Mouse (Mus musculus): Measurements from ENCODE around the gene Abhd17a.

Abhd17a gene

DNA sequence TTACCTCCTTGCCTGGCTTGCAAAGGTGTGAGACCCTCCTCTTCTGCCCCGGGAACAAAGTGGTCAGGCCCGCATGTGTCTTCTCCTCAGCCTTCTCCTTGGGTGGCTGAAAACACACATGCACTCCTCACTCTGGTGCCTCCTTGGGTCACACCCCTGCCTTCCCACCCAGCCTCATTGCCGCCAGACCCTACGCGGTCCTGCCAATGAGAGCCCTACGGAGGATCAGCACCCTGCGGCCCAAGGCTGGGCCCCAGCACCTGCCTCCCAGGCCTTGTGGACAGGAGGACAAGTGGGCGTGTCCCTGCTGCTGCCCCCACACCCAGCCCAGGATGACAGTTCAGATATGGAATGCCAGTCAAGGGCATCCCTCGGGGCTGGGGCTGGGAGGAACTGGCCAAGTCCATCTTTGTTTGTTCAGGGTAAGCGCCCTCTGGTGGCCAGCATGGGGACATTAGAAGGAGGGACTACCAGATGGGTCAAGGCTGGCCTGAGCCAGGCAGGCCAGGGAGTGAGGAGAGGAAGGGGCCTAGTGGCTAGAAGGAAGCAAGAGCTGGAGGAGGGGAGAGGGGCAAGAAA is 41.6 kb downstream of the Abhd17a start:
- in situ Hi-C loops (cut with MboI, MseI): no loop called here

DNA sequence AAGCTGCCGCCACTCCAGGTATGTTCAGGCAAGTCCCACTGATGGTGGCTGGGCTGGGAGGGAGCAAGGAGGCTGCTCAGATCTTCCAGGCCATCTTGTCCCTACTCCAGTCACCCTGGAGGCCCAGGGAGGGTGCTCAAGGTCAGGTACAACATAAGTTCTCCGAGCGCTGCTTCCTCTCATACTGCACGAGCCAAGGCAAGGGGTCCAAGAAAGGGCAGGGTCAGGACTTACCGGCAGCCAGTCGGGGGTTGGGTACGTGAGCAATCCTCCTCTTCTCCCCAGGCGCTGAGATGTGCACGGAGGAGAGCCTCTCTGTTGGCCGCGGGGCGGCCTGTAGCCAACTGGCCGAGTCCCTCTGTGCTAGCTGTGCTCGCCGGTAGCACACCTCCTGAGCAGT is 42.6 kb downstream of the Abhd17a start:
- in situ Hi-C loops (cut with MboI, MseI): no loop called here

DNA sequence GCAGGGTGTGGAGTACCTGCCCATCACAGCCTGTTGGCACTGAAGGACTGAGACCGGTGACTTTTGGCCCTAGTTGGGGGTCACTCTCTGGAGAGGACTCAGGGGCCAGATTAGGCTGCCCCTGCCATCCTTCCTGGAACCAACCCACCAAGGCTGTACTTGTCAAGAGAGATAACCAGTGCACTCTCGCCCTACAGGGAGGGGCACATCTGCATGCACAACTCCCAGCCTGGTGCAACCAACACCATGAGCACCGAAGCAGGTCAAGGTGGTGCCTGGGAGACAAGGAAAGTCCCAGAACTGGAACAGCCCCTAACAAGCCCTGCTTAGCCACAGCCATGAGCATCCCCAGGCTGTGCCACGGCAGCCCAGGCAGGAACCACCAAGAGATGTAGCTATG is 43.2 kb downstream of the Abhd17a start:
- in situ Hi-C loops (cut with MboI, MseI): no loop called here

DNA sequence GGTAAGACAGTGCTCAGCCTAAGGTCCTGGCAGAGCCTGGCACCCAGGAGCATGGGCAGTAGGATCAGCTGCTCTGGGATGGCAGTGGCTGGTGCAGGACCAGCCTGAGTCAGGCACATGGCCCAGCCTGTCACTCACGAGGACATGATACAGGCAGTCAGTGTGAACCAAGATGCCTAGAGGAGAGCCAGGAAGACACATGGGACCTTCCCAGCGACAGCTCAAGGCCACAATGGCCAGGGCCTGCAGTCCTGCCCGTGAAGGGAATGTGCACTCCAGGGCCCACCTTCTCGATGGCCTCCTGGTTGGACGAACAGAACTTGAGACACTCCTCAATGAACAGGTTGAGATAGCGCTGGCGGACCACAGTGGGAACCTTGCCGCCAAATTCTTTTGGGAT is 44.6 kb downstream of the Abhd17a start:
- in situ Hi-C loops (cut with MboI, MseI): no loop called here

DNA sequence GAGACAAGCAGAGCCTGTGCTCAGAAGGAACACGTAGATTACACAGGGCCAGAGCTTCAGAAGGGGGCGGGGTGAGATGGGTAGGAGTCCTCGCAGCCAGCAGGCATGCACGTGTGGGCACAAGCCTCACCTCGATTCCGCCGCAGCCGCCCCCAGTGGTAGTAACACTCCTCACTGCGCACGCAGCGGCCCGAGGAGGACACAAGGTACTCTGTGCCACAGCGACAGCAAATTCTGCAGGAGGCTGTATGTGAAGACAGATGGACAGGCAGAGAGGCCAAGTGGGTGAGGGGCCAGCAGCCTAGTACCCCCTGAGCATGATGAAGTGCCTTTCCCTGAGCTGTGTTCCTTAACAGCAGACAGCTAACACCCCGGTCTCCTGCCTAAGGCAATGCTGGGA is 46.3 kb downstream of the Abhd17a start:
- in situ Hi-C loops (cut with MboI, MseI): no loop called here

DNA sequence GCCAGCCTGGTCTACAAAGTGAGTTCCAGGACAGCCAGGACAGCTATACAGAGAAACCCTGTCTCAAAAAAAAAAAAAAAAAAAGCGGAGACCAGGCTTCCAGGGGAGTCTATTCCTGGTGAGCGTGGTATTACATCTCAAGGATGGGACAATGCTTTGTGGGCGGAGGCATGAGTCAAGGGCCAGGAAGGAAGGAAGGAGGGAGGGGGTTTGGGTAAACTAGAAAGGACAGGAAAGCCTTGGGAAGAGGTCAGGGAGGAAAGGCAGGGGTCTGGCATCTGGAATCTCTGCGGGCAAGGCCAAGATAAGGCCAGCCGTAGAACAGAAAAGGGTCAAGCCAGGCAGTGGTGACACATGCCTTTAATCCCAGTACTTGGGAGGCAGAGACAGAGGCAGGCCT is 50.6 kb downstream of the Abhd17a start:
- in situ Hi-C loops (cut with MboI, MseI): no loop called here

DNA sequence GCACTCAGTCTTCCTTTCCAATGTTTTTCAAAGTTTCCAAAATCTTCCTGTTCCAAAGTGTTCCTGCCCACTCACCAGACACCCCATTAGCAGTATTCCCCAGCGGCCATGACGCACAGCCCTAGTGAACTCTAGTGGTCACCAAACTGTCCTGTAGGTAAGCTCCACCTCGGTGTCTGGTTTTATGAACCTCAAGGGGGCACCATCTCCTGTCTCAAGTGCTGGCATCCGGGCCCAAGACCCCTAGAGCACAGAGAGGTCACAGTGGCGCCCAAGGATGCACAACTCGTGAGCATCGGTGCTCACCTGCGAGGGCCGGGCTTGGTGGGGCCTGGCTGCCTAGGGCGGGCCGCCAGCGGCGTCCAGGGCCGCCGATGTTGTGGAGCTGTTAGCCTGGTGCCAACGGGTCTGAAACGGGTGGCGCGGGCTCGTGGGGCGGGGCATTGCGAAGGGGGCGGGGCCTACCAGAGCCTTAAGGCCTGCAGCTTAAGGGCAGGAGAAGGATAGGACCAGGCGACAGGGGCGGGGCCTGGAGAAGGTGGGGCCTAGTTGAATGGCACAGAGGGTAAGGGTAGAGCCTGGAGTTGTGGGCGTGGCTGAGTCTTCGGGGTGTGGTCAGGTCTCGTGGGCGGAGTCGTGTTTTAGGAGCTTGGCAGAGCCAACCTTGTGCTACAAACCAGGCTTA is 51.3 kb downstream of the Abhd17a start, which contains the start of gene Atp8b3:
TSS of gene Atp8b3 (minus strand) at position 415 of the 685 bp plus-strand sequence.
- in situ Hi-C loops (cut with MboI, MseI): no loop called here

DNA sequence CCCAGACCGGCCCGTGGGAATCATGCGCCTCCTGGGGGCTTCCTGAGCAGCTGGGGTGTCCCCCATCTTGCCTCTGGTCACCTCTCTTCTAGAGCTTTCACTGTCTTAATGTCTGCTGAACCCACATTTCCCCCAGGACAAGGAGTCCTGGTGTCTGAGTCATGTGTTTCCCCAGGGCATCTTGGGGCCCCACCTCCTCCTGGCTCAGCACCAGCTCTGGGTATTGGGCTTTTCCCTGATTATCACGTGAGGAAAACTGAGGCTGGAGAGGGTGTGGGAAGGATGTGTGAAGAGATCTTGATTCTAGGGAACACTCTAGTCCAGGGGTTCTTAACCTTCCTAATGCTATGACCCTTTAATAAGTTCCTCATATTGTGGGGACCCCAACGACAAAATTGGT is 52.0 kb downstream of the Abhd17a start:
- in situ Hi-C loops (cut with MboI, MseI): no loop called here

DNA sequence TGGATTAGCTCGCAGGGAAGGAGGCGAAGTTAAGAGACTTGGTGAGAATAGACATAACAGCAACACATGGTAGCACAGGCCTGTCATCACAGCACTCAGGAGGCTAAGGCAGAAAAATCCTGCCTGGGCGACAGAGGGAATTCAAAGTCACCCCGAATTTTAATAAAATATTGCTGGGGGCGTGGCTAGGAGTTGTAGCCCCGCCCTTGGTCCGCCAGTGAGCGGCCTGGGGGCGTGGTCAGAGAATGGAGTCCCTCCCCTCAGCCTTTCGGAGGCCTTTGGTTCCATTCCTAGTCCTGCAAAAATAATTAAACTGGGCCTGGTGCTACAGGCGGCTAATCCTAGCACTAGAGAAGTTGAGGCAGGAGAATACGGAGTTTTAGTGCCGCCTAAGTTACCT is 54.4 kb downstream of the Abhd17a start:
- in situ Hi-C loops (cut with MboI, MseI): no loop called here

DNA sequence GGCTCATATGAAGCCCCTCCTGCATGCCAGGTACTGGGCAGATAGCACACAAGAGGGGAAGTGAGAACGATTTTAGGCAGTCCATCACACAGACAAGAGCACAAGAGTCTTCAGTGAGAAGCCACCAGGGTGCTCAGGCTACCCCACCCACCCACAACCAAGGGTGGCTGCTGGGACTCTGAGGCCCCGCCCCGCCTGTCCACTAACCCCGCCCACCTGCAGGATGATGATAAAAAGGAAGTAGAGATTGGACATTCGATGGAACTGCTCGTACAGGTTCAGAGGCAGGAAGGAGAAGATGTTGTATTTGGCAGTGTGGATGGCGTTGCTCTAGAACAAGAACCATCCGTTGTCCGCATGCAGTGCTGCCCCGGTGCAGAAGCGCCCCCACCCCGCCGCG is 55.1 kb downstream of the Abhd17a start:
- in situ Hi-C loops (cut with MboI, MseI): no loop called here

DNA sequence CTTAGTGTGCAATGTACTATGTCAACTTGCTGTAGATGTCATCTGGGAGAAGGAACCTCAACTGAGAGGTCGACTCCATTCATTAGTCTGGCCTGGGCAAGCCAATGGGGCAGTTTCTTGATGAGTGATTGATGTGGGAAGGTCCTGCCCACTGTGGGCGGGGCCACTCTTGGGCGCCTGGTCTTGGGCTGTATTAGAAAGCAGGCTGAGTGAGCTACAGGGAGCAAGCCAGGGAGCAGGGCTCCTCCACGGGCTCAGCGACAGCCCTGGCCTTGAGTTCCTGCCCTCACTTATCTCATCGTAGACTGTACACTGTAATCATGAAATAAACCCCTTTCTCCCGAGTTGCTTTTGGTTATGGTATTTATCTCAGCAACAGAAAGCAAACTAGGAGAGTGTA is 56.4 kb downstream of the Abhd17a start:
- in situ Hi-C loops (cut with MboI, MseI): no loop called here

Data from regulatory T cell (primary cell).